16 mouse cellular contexts compared by ENCODE assay signal in genomic region chr6:108630701-108631100, GRCm38 (mm10). TPM values are rescaled to one million over a fixed set of nuclear protein-coding genes. Genes with fewer than 3 reads are reported as not detected.
DNase-seq lines count a peak whose midpoint lies in the region; ATAC-seq lines count a peak whose summit lies in the region.
"Had no signal": no experiment of that assay in that cellular context is flagged by ENCODE, and none has a peak within 500 bp of the region (broad histone marks: within the 10 kb centered on the region; RNA-seq: fewer than 3 reads in every experiment).

No protein-coding gene starts in this region.

- no peaks in the 10 kb centered on the region for H3K9me3 ChIP-seq in liver, embryonic 13.5 days (replicated peaks)
- H3K9me3 ChIP-seq in liver, embryonic 11.5 days (ENCODE audit: control insufficient read depth, low read length) = no peaks in the 10 kb centered on the region
- no peaks in the 10 kb centered on the region for H3K9me3 ChIP-seq in forebrain, embryonic 16.5 days (ENCODE audit: control insufficient read depth, low read length)
- H3K9me3 ChIP-seq: embryonic facial prominence, embryonic 15.5 days; liver, embryonic 15.5 days had no signal

- no peaks in the 10 kb centered on the region for H3K36me3 ChIP-seq in liver, embryonic 13.5 days
- H3K36me3 ChIP-seq in liver, embryonic 11.5 days (ENCODE audit: control insufficient read depth, insufficient read depth, low read length) = no peaks in the 10 kb centered on the region
- no peaks in the 10 kb centered on the region for H3K36me3 ChIP-seq in forebrain, embryonic 16.5 days (ENCODE audit: control insufficient read depth, insufficient read depth)
- H3K36me3 ChIP-seq: embryonic facial prominence, embryonic 15.5 days; heart, embryonic 13.5 days; liver, embryonic 15.5 days had no signal

- H3K27me3 ChIP-seq in liver, embryonic 13.5 days = no peaks in the 10 kb centered on the region
- H3K27me3 ChIP-seq in liver, embryonic 11.5 days (replicated peaks; ENCODE audit: control insufficient read depth, insufficient read depth, low read length) = no peaks in the 10 kb centered on the region
- H3K27me3 ChIP-seq in forebrain, embryonic 16.5 days (replicated peaks; ENCODE audit: control insufficient read depth, insufficient read depth, low read length) = no peaks in the 10 kb centered on the region
- H3K27me3 ChIP-seq: embryonic facial prominence, embryonic 15.5 days; heart, embryonic 13.5 days; liver, embryonic 15.5 days had no signal

- ATAC-seq in liver, embryonic 13.5 days (ENCODE audit: low read depth) = no peak
- no peak for ATAC-seq in liver, embryonic 11.5 days (replicated peaks; ENCODE audit: low FRiP score)
- ATAC-seq in granulocyte monocyte progenitor cell, adult 5-6 weeks (replicated peaks; ENCODE audit: poor library complexity, severe bottlenecking) = peak; percentile 100
- ATAC-seq in forebrain, embryonic 16.5 days = no peak
- ATAC-seq: hindbrain, postnatal 0 days; midbrain, embryonic 16.5 days had no signal

- H3K4me2 ChIP-seq in liver, embryonic 13.5 days = no peak overlapping the region
- no peak overlapping the region for H3K4me2 ChIP-seq in liver, embryonic 11.5 days
- H3K4me2 ChIP-seq in forebrain, embryonic 16.5 days (ENCODE audit: low read length) = no peak overlapping the region
- H3K4me2 ChIP-seq: embryonic facial prominence, embryonic 15.5 days; heart, embryonic 13.5 days; liver, embryonic 15.5 days had no signal

- H3K27ac ChIP-seq in liver, embryonic 13.5 days = no peak overlapping the region
- H3K27ac ChIP-seq in liver, embryonic 11.5 days (ENCODE audit: low read depth, low read length) = no peak overlapping the region
- H3K27ac ChIP-seq in forebrain, embryonic 16.5 days (ENCODE audit: low read length) = no peak overlapping the region
- H3K27ac ChIP-seq: embryonic facial prominence, embryonic 15.5 days; heart, embryonic 13.5 days; hindbrain, postnatal 0 days; left cerebral cortex, adult 2 months; liver, embryonic 15.5 days had no signal

- DNase-seq in liver, embryonic 13.5 days = peak; percentile 4
- DNase-seq in liver, embryonic 11.5 days (ENCODE audit: low spot score) = no peak
- DNase-seq in natural killer cell, adult 2 months (ENCODE audit: low spot score in 2 of 2) = peak; percentile 85 to 87
- DNase-seq in thymus, postnatal 0 days (ENCODE audit: low spot score) = peak; percentile 29
- DNase-seq in ovary, adult 18-20 months (ENCODE audit: low spot score) = no peak
- no peak for DNase-seq in cerebellum, postnatal 14 days
- DNase-seq: cerebellum, adult 9-11 months; kidney, postnatal 36 days had no signal

- H3K4me1 ChIP-seq in liver, embryonic 13.5 days (replicated peaks) = no peaks in the 10 kb centered on the region
- no peaks in the 10 kb centered on the region for H3K4me1 ChIP-seq in liver, embryonic 11.5 days (replicated peaks; ENCODE audit: control insufficient read depth, insufficient read depth, low read length)
- H3K4me1 ChIP-seq in forebrain, embryonic 16.5 days (replicated peaks; ENCODE audit: control insufficient read depth, insufficient read depth, low read length) = no peaks in the 10 kb centered on the region
- H3K4me1 ChIP-seq: embryonic facial prominence, embryonic 15.5 days; heart, embryonic 13.5 days; liver, embryonic 15.5 days had no signal

- H3K9ac ChIP-seq in liver, embryonic 13.5 days = no peak overlapping the region
- no peak overlapping the region for H3K9ac ChIP-seq in liver, embryonic 11.5 days (ENCODE audit: low read depth, low read length)
- no peak overlapping the region for H3K9ac ChIP-seq in forebrain, embryonic 16.5 days (replicated peaks; ENCODE audit: low read depth, low read length)
- H3K9ac ChIP-seq: embryonic facial prominence, embryonic 15.5 days; heart, embryonic 13.5 days; liver, embryonic 15.5 days had no signal

- H3K4me3 ChIP-seq in liver, embryonic 13.5 days (replicated peaks) = no peak overlapping the region
- no peak overlapping the region for H3K4me3 ChIP-seq in liver, embryonic 11.5 days (ENCODE audit: low read depth, low read length)
- H3K4me3 ChIP-seq in forebrain, embryonic 16.5 days (replicated peaks; ENCODE audit: low read length) = no peak overlapping the region
- H3K4me3 ChIP-seq: embryonic facial prominence, embryonic 15.5 days; heart, embryonic 13.5 days; left cerebral cortex, adult 2 months; liver, embryonic 15.5 days had no signal

RNA-seq across cellular contexts. Expression of gene Bhlhe40, which starts 29.7 kb away (rescaled TPM):
- 3.3 and 5.1 TPM in 2 replicates for polyA plus RNA-seq in liver, embryonic 13.5 days (2015; fragmentation: Nextera tagmentation; extraction: Ambion mirVana)
- polyA plus RNA-seq in liver, embryonic 11.5 days (2014; fragmentation: Nextera tagmentation; extraction: Ambion mirVana) = 8.3 and 8.9 TPM in 2 replicates
- total RNA-seq in granulocyte monocyte progenitor cell, adult 5-6 weeks (2014; fragmentation: Nextera tagmentation) = 1.7 and 2.1 TPM in 2 replicates
- 3.5 and 5.9 TPM in 2 replicates for total RNA-seq in granulocyte monocyte progenitor cell, adult 5-6 weeks (2017)
- polyA plus RNA-seq in thymus, postnatal 0 days (2015; fragmentation: Nextera tagmentation; extraction: Ambion mirVana) = 6.6 and 7.0 TPM in 2 replicates
- polyA plus RNA-seq in forebrain, embryonic 16.5 days (2015; fragmentation: Nextera tagmentation; extraction: Ambion mirVana) = 6.5 and 7.9 TPM in 2 replicates

Comparison
In these comparisons a context has a peak if more than half of its experiments do, and no peak if none do; other contexts are left out.
1. DNase-seq: peak in liver, embryonic 13.5 days (single experiment), natural killer cell, adult 2 months (2 of 2) and thymus, postnatal 0 days (single experiment); none in liver, embryonic 11.5 days (single experiment), ovary, adult 18-20 months (single experiment) and cerebellum, postnatal 14 days (0 of 2).